Mouse (Mus musculus) spleen, adult 2 months (tissue): ENCODE measurements at regions not wholly inside any gene's neighbourhood (a gene's known extent, or its start where the extent isn't known, plus 50 kb on each side); places are given as distances from the start of the nearest gene placed in this dataset.

ENCODE experiments used
- DNase-seq, 2 experiments: peaks; one replicate each; pipeline versions ENCODE4 v3.0.0 to v3.0.0-alpha.2; 2012 to 2021; ENCODE audit warnings: low spot score in 2 of 2, low read depth in 1 of 2
- H3K27ac ChIP-seq: fragments of 200-500 bp; 2 replicates; pipeline ENCODE4 v1.5.1; 2012; ENCODE audit warnings: low read length, inconsistent platforms; ENCODE audit not compliant: insufficient read depth
- H3K27me3 ChIP-seq: fragments of 200-500 bp; 2 replicates; pipeline ENCODE4 v1.6.1; 2012; ENCODE audit warnings: mild to moderate bottlenecking, moderate library complexity, low read length, inconsistent platforms; ENCODE audit not compliant: control insufficient read depth, insufficient read depth
- H3K36me3 ChIP-seq: fragments of 200-500 bp; 2 replicates; pipeline ENCODE4 v1.6.1; 2012; ENCODE audit warnings: mild to moderate bottlenecking, low read length, inconsistent platforms; ENCODE audit not compliant: control insufficient read depth, insufficient read depth
- H3K4me1 ChIP-seq: fragments of 200-500 bp; 2 replicates; pipeline ENCODE4 v1.6.1; 2011; ENCODE audit warnings: inconsistent platforms; ENCODE audit not compliant: control insufficient read depth, insufficient read depth, insufficient read length
- H3K4me3 ChIP-seq: fragments of 200-500 bp; 2 replicates; pipeline ENCODE4 v1.5.1; 2011; ENCODE audit warnings: mild to moderate bottlenecking, inconsistent platforms; ENCODE audit not compliant: insufficient read depth, insufficient read length; ENCODE audit errors: extremely low read depth
- CTCF ChIP-seq: fragments of 200-500 bp; IDR thresholded peaks from 2 replicates; pipeline ENCODE4 v1.5.1; 2011; ENCODE audit warnings: mild to moderate bottlenecking, inconsistent platforms; ENCODE audit not compliant: insufficient read depth, insufficient read length, insufficient replicate concordance; ENCODE audit errors: extremely low read depth
- POLR2A ChIP-seq: fragments of 200-500 bp; IDR thresholded peaks from 2 replicates; pipeline ENCODE4 v1.6.1; 2011; ENCODE audit warnings: low read depth, low read length, inconsistent platforms
- WGBS: fragments of 180-500 bp; shearing (Covaris S2); methylation state at CpG from one replicate; pipeline ENCODE4 v1.1.7; 2018; 5-methylcytosine and 5-hydroxymethylcytosine counted together

- DNase-seq, result no peak
- Histone ChIP-seq H3K27me3 (no peaks in the 10 kb centered on the region), H3K4me3 (no peak overlapping the region), H3K36me3 (no peaks in the 10 kb centered on the region), H3K4me1 (peaks cover 6% of the 10 kb centered on the region; the same call in 1 of the 2 replicates), H3K27ac (no peak overlapping the region)
- TF ChIP-seq CTCF, result no peak
- no peak for TF ChIP-seq POLR2A
- 68% methylated on average over 5 of the region's 5 CpGs for WGBS
These were observed 57.6 kb upstream of the Myb start for GRCm38 (mm10) chr10:21218431-21218830.

- H3K36me3 ChIP-seq, result no peaks in the 10 kb centered on the region
- no peak overlapping the region for H3K4me3 ChIP-seq
- TF ChIP-seq CTCF, result no peak
- no peak for TF ChIP-seq POLR2A
- H3K27me3 ChIP-seq, result no peaks in the 10 kb centered on the region
- DNase-seq, result no peak
- H3K4me1 ChIP-seq, result peaks cover 11% of the 10 kb centered on the region; the same call in 1 of the 2 replicates
- H3K27ac ChIP-seq, result no peak overlapping the region
- WGBS, result 90% methylated on average over 3 of the region's 3 CpGs
These were observed 60.0 kb upstream of the Myb start for GRCm38 (mm10) chr10:21220795-21221194.

- H3K4me1 ChIP-seq, result peaks cover 11% of the 10 kb centered on the region; the same call in 1 of the 2 replicates
- 75% methylated on average over 4 of the region's 4 CpGs for WGBS
- H3K36me3 ChIP-seq, result no peaks in the 10 kb centered on the region
- no peak overlapping the region for H3K27ac ChIP-seq
- TF ChIP-seq POLR2A, result no peak
- no peak for TF ChIP-seq CTCF
- DNase-seq, result no peak
- no peaks in the 10 kb centered on the region for H3K27me3 ChIP-seq
- H3K4me3 ChIP-seq, result no peak overlapping the region
These were observed 60.6 kb upstream of the Myb start for GRCm38 (mm10) chr10:21221290-21221926.

GRCm38 (mm10) chr10:21222104-21223034 lies 61.6 kb upstream of the Myb start:
- H3K27me3 ChIP-seq, result no peaks in the 10 kb centered on the region
- no peak for DNase-seq
- TF ChIP-seq POLR2A (no peak), CTCF (no peak)
- peaks cover 16% of the 10 kb centered on the region; the same call in 1 of the 2 replicates for H3K4me1 ChIP-seq
- WGBS, result 48% methylated on average over 9 of the region's 9 CpGs
- no peaks in the 10 kb centered on the region for H3K36me3 ChIP-seq
- H3K27ac ChIP-seq, result peak overlapping the region; percentile 43
- no peak overlapping the region for H3K4me3 ChIP-seq

GRCm38 (mm10) chr10:21223104-21223910 lies 62.5 kb upstream of the Myb start:
- peak overlapping the region; percentile 87 for H3K27ac ChIP-seq
- DNase-seq, result no peak
- H3K36me3 ChIP-seq, result no peaks in the 10 kb centered on the region
- H3K27me3 ChIP-seq, result no peaks in the 10 kb centered on the region
- TF ChIP-seq POLR2A (no peak), CTCF (no peak)
- 37% methylated on average over 8 of the region's 8 CpGs for WGBS
- H3K4me1 ChIP-seq, result peaks cover 16% of the 10 kb centered on the region; the same call in 1 of the 2 replicates
- H3K4me3 ChIP-seq, result no peak overlapping the region

- TF ChIP-seq CTCF, result no peak
- TF ChIP-seq POLR2A, result no peak
- WGBS, result 62% methylated on average over 5 of the region's 5 CpGs
- no peak overlapping the region for H3K4me3 ChIP-seq
These were observed 63.4 kb upstream of the Myb start for GRCm38 (mm10) chr10:21224229-21224628.

More at GRCm38 (mm10) chr10:21224229-21224628, 63.4 kb upstream of the Myb start:
- Histone ChIP-seq H3K27me3 (no peaks in the 10 kb centered on the region), H3K4me1 (peaks cover 16% of the 10 kb centered on the region; the same call in 1 of the 2 replicates), H3K27ac (peak overlapping the region; percentile 42), H3K36me3 (no peaks in the 10 kb centered on the region)
- DNase-seq, result no peak
